Mouse (Mus musculus) small intestine, adult 2 months (tissue): ENCODE measurements at regions not wholly inside any gene's neighbourhood (a gene's known extent, or its start where the extent isn't known, plus 50 kb on each side); places are given as distances from the start of the nearest gene placed in this dataset.

Source experiments
- H3K27ac ChIP-seq: fragments of 200-500 bp; 2 replicates; pipeline ENCODE4 v1.5.1; 2012; ENCODE audit warnings: low read depth, low read length, control low read depth, inconsistent platforms; ENCODE audit not compliant: insufficient read depth
- H3K27me3 ChIP-seq: fragments of 200-500 bp; 2 replicates; pipeline ENCODE4 v1.6.1; 2012; ENCODE audit warnings: mild to moderate bottlenecking, moderate library complexity, low read length, inconsistent platforms; ENCODE audit not compliant: control insufficient read depth, insufficient read depth
- H3K36me3 ChIP-seq: fragments of 200-500 bp; 2 replicates; pipeline ENCODE4 v1.6.1; 2012; ENCODE audit warnings: mild to moderate bottlenecking, low read length, control low read depth, inconsistent platforms; ENCODE audit not compliant: control insufficient read depth, insufficient read depth
- H3K4me1 ChIP-seq: fragments of 200-500 bp; 2 replicates; pipeline ENCODE4 v1.6.1; 2012; ENCODE audit warnings: low read length, inconsistent platforms, mixed read lengths; ENCODE audit not compliant: control insufficient read depth, insufficient read depth, insufficient read length
- H3K4me3 ChIP-seq: fragments of 200-500 bp; 2 replicates; pipeline ENCODE4 v1.5.1; 2012; ENCODE audit warnings: low read depth, mild to moderate bottlenecking, control low read depth, inconsistent platforms, low read length, moderate library complexity
- CTCF ChIP-seq: fragments of 200-500 bp; IDR thresholded peaks from 2 replicates; pipeline ENCODE4 v1.5.1; 2012; ENCODE audit warnings: low read depth, mild to moderate bottlenecking, control low read depth, inconsistent platforms, low read length, moderate library complexity, mixed read lengths; ENCODE audit not compliant: insufficient replicate concordance, insufficient read length; ENCODE audit errors: extremely low read depth
- POLR2A ChIP-seq: fragments of 200-500 bp; IDR thresholded peaks from 2 replicates; pipeline ENCODE4 v1.6.1; 2012; ENCODE audit warnings: low read depth, mild to moderate bottlenecking, control low read depth, inconsistent platforms, low read length, moderate library complexity
- WGBS: fragments of 180-500 bp; shearing (Covaris S2); methylation state at CpG from one replicate; pipeline ENCODE4 v1.1.7; 2018; 5-methylcytosine and 5-hydroxymethylcytosine counted together

DNA sequence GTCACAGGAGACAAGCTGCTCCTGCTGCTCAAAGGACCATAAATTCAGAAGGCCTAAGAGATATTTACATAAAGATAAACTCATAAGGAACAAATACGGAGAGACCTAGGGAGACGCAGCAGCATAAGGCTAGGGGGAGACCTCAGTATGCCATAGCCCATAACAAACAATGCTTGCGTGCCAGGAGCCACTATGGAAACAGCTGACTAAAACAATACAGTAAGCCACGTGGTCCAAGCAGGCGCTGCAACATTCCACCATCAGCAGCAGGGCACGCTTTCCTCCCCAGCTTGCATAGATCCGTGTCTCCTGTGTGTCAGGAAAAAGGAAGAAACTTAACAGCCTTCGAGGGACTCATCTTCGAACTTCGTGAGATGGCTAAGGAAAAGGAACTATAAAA lies 143.1 kb downstream of the Syk start:
- 11% methylated on average over 10 of the region's 10 CpGs for WGBS
- H3K4me1 ChIP-seq, result no peaks in the 10 kb centered on the region
- TF ChIP-seq CTCF (no peak), POLR2A (no peak)
- H3K27ac ChIP-seq, result no peak overlapping the region
- H3K4me3 ChIP-seq, result no peak overlapping the region
- no peaks in the 10 kb centered on the region for H3K36me3 ChIP-seq
- no peaks in the 10 kb centered on the region for H3K27me3 ChIP-seq

DNA sequence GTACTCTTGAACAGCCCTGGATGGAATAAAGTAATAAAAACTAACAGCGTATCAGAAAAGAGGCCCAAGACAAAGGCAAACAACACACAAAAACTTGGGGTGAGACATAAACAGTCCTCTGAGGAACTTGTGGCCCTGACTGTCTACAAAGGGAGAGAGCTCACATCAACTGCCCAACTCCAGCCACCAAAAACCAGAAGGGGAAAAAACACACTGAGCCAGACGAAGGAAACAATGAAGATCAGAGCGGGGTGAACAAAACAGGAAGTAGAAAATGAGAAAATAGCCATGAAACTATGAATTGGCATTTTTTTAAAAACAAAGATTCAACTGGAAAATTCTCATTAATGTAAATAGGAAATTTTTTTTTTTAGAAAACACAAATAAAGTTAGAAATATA lies 143.6 kb downstream of the Syk start:
- H3K4me3 ChIP-seq, result no peak overlapping the region

DNA sequence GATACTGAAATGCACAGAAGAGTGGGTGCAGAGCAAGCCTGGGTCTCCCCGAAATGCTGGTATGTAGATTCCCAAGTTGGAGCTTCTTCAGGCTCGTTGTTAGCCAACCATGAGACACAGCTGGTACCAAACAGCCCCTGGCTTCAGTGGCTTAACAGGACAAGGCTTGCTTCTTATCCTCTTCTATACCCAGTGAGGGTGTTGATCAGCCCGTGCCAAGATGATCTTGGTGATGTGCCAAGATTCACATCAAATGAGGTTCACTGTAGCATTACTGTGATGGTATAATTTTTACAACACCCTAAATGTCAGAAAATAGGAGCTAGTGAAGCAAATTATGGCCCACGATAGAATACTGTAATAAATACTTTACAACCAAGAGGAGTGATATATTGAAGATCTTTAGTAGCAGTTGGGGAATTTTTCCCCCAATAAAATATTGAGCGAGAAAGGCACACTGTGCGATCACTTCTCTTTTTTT lies 152.5 kb downstream of the Syk start:
- Histone ChIP-seq H3K36me3 (no peaks in the 10 kb centered on the region), H3K27me3 (no peaks in the 10 kb centered on the region), H3K4me1 (peaks cover 5% of the 10 kb centered on the region; the same call in 1 of the 2 replicates), H3K4me3 (no peak overlapping the region), H3K27ac (no peak overlapping the region)
- TF ChIP-seq CTCF, result no peak
- no peak for TF ChIP-seq POLR2A
- 23% methylated on average over 6 of the region's 6 CpGs for WGBS

More for the DNA sequence above, 143.6 kb downstream of the Syk start:
- H3K27ac ChIP-seq, result no peak overlapping the region
- TF ChIP-seq CTCF (no peak), POLR2A (no peak)
- no peaks in the 10 kb centered on the region for H3K4me1 ChIP-seq
- no peaks in the 10 kb centered on the region for H3K36me3 ChIP-seq
- WGBS, result 48% methylated on average over 3 of the region's 3 CpGs
- H3K27me3 ChIP-seq, result no peaks in the 10 kb centered on the region

DNA sequence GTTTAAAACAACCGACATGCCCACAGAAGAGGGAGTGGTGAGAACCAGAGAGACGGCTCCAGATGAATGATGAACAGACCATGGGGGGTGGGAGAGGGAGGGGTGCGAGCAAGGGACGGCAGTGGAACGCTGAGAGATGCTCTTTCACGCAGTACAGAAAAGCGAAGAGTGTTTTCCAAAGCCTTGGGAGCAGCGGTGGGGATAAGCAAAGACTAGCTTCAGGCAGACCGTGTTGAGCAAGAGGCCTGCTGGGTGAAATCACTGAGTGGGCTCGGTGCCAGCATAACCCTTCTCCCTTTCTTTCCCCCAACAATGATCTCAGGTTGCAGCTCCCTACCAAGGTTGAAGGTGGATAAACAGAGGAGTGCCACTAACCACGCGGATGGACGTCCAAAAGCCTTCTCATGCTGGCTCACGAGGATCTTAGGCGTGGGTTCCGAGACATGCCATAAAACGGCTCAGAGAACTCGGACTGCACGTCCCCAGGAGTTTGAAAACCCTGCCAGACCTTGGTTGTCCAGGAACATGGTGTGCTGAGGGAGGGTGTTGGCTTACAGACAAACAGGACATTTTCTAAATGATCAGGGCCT lies 153.1 kb downstream of the Syk start:
- H3K36me3 ChIP-seq, result no peaks in the 10 kb centered on the region
- no peak overlapping the region for H3K4me3 ChIP-seq
- H3K27ac ChIP-seq, result no peak overlapping the region
- 19% methylated on average over 19 of the region's 19 CpGs for WGBS
- TF ChIP-seq CTCF (no peak), POLR2A (no peak)
- H3K4me1 ChIP-seq, result peaks cover 5% of the 10 kb centered on the region; the same call in 1 of the 2 replicates
- H3K27me3 ChIP-seq, result no peaks in the 10 kb centered on the region

DNA sequence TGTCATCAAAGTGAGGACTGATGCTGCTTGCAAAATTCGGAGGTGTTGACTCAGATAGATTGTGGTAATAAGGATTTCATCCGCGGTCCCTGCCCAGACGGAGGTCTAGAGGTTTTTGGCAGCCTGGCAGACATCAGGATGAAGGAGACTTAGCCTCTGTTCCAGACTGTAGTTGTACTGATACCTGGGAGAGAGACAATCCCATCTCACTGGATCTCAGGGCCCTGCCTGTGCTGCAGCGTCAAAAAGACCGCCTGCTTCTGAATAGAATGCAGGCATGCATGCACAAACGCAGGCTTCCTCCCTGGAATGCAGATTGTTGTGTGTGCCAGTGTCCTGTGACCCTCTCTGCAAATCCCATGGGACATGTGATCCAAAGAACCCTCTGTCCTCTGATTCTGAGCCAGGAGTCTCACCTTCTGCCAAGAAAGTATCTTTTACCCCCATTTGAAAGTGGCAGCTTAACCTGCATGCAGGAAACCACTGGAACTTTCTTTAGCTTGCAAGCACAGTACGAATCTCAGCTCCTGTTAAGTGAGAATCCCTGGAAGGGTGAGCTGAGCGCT lies 155.2 kb downstream of the Syk start:
- TF ChIP-seq CTCF (no peak), POLR2A (no peak)
- Histone ChIP-seq H3K4me1 (peaks cover 5% of the 10 kb centered on the region; the same call in 1 of the 2 replicates), H3K36me3 (no peaks in the 10 kb centered on the region), H3K4me3 (no peak overlapping the region), H3K27me3 (no peaks in the 10 kb centered on the region), H3K27ac (no peak overlapping the region)
- 88% methylated on average over 9 of the region's 9 CpGs for WGBS

DNA sequence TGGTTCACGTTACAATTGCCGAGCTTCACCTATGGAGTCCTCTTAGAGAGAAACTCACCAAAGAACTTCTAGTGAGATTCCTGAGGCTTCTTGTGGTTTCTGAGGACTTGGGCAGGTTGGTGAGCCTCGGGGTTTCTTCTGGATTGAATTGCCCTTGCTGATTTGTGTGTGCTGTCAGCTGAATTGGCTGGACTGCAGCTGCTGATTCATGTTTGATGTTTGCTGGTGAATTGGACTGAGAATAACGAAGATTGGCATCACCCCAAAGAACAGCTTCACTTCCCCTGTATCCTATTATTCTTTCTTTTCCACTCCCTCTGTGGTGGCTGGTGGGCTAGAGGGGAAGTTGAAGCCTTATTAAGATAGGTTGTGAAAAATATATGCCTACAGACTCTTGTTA lies 158.4 kb downstream of the Syk start:
- H3K27me3 ChIP-seq, result no peaks in the 10 kb centered on the region
- H3K4me3 ChIP-seq, result no peak overlapping the region
- no peaks in the 10 kb centered on the region for H3K4me1 ChIP-seq
- 85% methylated on average over 4 of the region's 4 CpGs for WGBS
- no peak overlapping the region for H3K27ac ChIP-seq
- TF ChIP-seq CTCF, result no peak
- TF ChIP-seq POLR2A, result no peak
- no peaks in the 10 kb centered on the region for H3K36me3 ChIP-seq

DNA sequence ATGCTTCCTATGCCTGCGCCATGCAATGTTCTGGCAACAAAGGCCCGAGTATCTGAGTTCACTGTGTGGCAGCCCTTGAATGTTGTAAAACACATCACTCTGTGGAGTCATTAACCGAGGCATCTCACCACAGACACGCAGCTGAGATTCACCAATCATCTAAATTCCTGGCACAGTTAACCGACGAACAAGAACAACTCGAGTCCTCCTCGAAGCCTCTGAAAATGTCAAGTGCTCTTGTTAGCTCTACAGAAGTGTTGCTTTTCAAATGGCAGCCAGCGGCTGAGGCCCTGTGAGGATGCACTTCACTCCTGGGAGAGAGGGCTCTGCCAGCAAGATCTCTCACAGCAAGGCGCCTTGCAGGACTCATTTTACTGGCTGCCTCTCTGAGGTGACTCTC lies 173.0 kb downstream of the Syk start:
- TF ChIP-seq POLR2A (no peak), CTCF (no peak)
- WGBS, result 79% methylated on average over 10 of the region's 10 CpGs

More for the DNA sequence above, 173.0 kb downstream of the Syk start:
- no peaks in the 10 kb centered on the region for H3K36me3 ChIP-seq
- H3K4me3 ChIP-seq, result no peak overlapping the region
- H3K27ac ChIP-seq, result no peak overlapping the region
- H3K27me3 ChIP-seq, result no peaks in the 10 kb centered on the region
- no peaks in the 10 kb centered on the region for H3K4me1 ChIP-seq
